Mouse (Mus musculus): ENCODE results near the gene Tenm2. TPM values are rescaled to one million over a fixed set of nuclear protein-coding genes. Genes with fewer than 3 reads are reported as not detected.

The Tenm2 gene
- total RNA-seq, 4 experiments from 2014 or later: 143 to 181 (median 156) TPM

- DNase-seq (ENCODE audit: low spot score in 2 of 2): no peak
Measured at GRCm38 (mm10) chr11:36222071-36222470, 1013.7 kb downstream of the Tenm2 start.

GRCm38 (mm10) chr11:36221271-36221975 is 1014.3 kb downstream of the Tenm2 start:
- peak; percentile 72 to 77 for DNase-seq (ENCODE audit: low spot score in 2 of 2)

GRCm38 (mm10) chr11:36220651-36221050 is 1015.1 kb downstream of the Tenm2 start:
- DNase-seq (ENCODE audit: low spot score in 2 of 2): no peak

GRCm38 (mm10) chr11:36219586-36219985 is 1016.2 kb downstream of the Tenm2 start:
- no peak for DNase-seq (ENCODE audit: low spot score in 2 of 2)

GRCm38 (mm10) chr11:36214589-36214988 is 1021.2 kb downstream of the Tenm2 start:
- no peak for DNase-seq (ENCODE audit: low spot score in 2 of 2)

- DNase-seq (ENCODE audit: low spot score in 2 of 2): no peak
Measured at GRCm38 (mm10) chr11:36204381-36204780, 1031.4 kb downstream of the Tenm2 start.

- no peak for DNase-seq (ENCODE audit: low spot score in 2 of 2)
Measured at GRCm38 (mm10) chr11:36203896-36204295, 1031.9 kb downstream of the Tenm2 start.

- no peak for DNase-seq (ENCODE audit: low spot score in 2 of 2)
Measured at GRCm38 (mm10) chr11:36194348-36194747, 1041.4 kb downstream of the Tenm2 start.

- peak; percentile 66 to 70 for DNase-seq (ENCODE audit: low spot score in 2 of 2)
Measured at GRCm38 (mm10) chr11:36176106-36176505, 1059.7 kb downstream of the Tenm2 start.

GRCm38 (mm10) chr11:36173076-36173690 is 1062.6 kb downstream of the Tenm2 start:
- no peak for DNase-seq (ENCODE audit: low spot score in 2 of 2)

- DNase-seq (ENCODE audit: low spot score in 2 of 2): no peak
Measured at GRCm38 (mm10) chr11:36172520-36172919, 1063.2 kb downstream of the Tenm2 start.

- no peak for DNase-seq (ENCODE audit: low spot score in 2 of 2)
Measured at GRCm38 (mm10) chr11:36171991-36172390, 1063.8 kb downstream of the Tenm2 start.

- no peak for DNase-seq (ENCODE audit: low spot score in 2 of 2)
Measured at GRCm38 (mm10) chr11:36171221-36171620, 1064.5 kb downstream of the Tenm2 start.

- DNase-seq (ENCODE audit: low spot score in 2 of 2): no peak
Measured at GRCm38 (mm10) chr11:36169738-36170137, 1066.0 kb downstream of the Tenm2 start.

GRCm38 (mm10) chr11:36168921-36169537 is 1066.7 kb downstream of the Tenm2 start:
- peak; percentile 47 to 65 for DNase-seq (ENCODE audit: low spot score in 2 of 2)

GRCm38 (mm10) chr11:36167766-36168318 is 1067.9 kb downstream of the Tenm2 start:
- DNase-seq (ENCODE audit: low spot score in 2 of 2): no peak

- DNase-seq (ENCODE audit: low spot score in 2 of 2): peak in 1 of 2 experiments; percentile 2
Measured at GRCm38 (mm10) chr11:36163580-36163979, 1072.2 kb downstream of the Tenm2 start.

GRCm38 (mm10) chr11:36161765-36162321 is 1073.9 kb downstream of the Tenm2 start:
- DNase-seq (ENCODE audit: low spot score in 2 of 2): no peak

GRCm38 (mm10) chr11:36153450-36153849 is 1082.3 kb downstream of the Tenm2 start:
- no peak for DNase-seq (ENCODE audit: low spot score in 2 of 2)

GRCm38 (mm10) chr11:36153011-36153410 is 1082.8 kb downstream of the Tenm2 start:
- DNase-seq (ENCODE audit: low spot score in 2 of 2): no peak

- DNase-seq (ENCODE audit: low spot score in 2 of 2): no peak
Measured at GRCm38 (mm10) chr11:36152226-36152625, 1083.5 kb downstream of the Tenm2 start.

- DNase-seq (ENCODE audit: low spot score in 2 of 2): no peak
Measured at GRCm38 (mm10) chr11:36149092-36149491, 1086.7 kb downstream of the Tenm2 start.

Data from layer of hippocampus, adult 8-10 months (tissue).